Comparison of ENCODE assay signal across 12 mouse cellular contexts in the genomic region with DNA sequence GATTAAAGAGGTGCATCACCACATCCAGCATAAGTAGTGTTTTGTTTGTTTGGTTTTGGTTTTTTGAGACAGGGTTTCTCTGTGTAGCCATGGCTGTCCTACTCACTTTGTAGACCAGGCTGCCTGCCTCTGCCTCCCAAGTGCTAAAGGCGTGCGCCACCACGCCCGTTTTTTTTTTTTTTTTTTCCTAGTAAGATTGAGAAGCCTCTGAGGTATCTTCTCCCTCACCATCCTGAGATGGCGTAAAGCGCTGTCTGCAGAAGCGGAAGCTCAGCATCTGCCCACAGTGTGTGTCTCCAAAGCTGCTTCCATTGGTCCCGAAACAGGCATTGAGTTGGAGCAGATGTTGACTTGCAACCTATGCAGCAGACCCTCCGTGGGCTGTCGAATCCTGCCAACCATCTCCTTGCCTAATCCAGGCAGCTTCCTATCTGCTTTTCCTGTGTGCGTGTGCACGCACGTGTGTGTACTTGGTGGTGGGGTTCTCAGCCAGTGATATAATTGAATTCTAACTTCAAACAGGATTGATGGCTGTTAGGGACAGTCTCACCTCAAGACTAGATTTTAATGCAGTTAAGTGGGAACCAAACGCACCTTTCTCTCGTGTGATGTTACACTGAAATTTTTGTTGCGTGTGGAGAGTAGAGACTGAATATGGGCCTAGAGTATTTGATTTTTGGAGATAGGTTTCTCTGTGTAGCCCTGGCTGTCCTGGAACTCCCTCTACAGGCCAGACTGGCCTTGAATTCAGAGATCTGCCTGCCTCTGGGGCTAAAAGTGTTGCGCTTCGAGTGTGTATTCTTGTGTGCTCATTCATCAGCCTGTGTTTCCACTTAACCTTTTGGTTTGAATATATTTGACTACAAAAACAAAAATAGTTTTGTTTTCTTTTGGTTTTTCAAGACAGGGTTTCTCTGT. TPM values are rescaled to one million over a fixed set of nuclear protein-coding genes. Genes with fewer than 3 reads are reported as not detected.
A peak's percentile ranks its signal among the peaks of the same experiment; 100 is the strongest.
DNase-seq lines count a peak whose midpoint lies in the region; ATAC-seq and TF ChIP-seq lines count a peak whose summit lies in the region.
"Had no signal": no experiment of that assay in that cellular context is flagged by ENCODE, and none has a peak within 500 bp of the region (broad histone marks: within the 10 kb centered on the region; RNA-seq: fewer than 3 reads in every experiment).

No protein-coding gene starts in this region.

- no peak overlapping the region for H3K4me2 ChIP-seq in lung, embryonic 14.5 days
- H3K4me2 ChIP-seq in hindbrain, postnatal 0 days (ENCODE audit: low read depth, low read length), result no peak overlapping the region
- no peak overlapping the region for H3K4me2 ChIP-seq in stomach, postnatal 0 days (replicated peaks; ENCODE audit: low read depth)

- TF ChIP-seq EP300 in stomach, postnatal 0 days (optimal IDR thresholded peaks at IDR 0.05), result no peak

- no peaks in the 10 kb centered on the region for H3K9me3 ChIP-seq in lung, embryonic 14.5 days (ENCODE audit: low read depth, low read length)
- no peaks in the 10 kb centered on the region for H3K9me3 ChIP-seq in hindbrain, postnatal 0 days (ENCODE audit: low read length)
- no peaks in the 10 kb centered on the region for H3K9me3 ChIP-seq in stomach, postnatal 0 days (ENCODE audit: control insufficient read depth, low read length)

- peaks cover 36% of the 10 kb centered on the region for H3K36me3 ChIP-seq in lung, embryonic 14.5 days (ENCODE audit: insufficient read depth)
- peaks cover 11% of the 10 kb centered on the region; the same call in 1 of the 2 replicates for H3K36me3 ChIP-seq in hindbrain, postnatal 0 days (ENCODE audit: insufficient read depth, low read length)
- H3K36me3 ChIP-seq in stomach, postnatal 0 days (ENCODE audit: control insufficient read depth, insufficient read depth, low read length), result peaks cover 7% of the 10 kb centered on the region

- no peak overlapping the region for H3K4me3 ChIP-seq in lung, embryonic 14.5 days (ENCODE audit: low read depth, low read length)
- no peak overlapping the region for H3K4me3 ChIP-seq in hindbrain, postnatal 0 days (ENCODE audit: low read length)
- H3K4me3 ChIP-seq in stomach, postnatal 0 days (ENCODE audit: low read depth, low read length), result no peak overlapping the region

- peak; percentile 35 for ATAC-seq in lung, embryonic 14.5 days (ENCODE audit: insufficient read depth)
- ATAC-seq in hindbrain, postnatal 0 days, result no peak
- ATAC-seq in stomach, postnatal 0 days (ENCODE audit: low FRiP score, low TSS enrichment), result no peak
- ATAC-seq in activated CD4-positive, CD25-positive, alpha-beta regulatory T cell, adult 4 months, result no peak
- ATAC-seq: midbrain, embryonic 16.5 days had no signal

- no peak overlapping the region for H3K27ac ChIP-seq in lung, embryonic 14.5 days (ENCODE audit: low read depth)
- H3K27ac ChIP-seq in hindbrain, postnatal 0 days, result no peak overlapping the region
- no peak overlapping the region for H3K27ac ChIP-seq in stomach, postnatal 0 days (replicated peaks)

- 63% methylated on average over 18 of the region's 18 CpGs for WGBS in lung, embryonic 14.5 days
- 74% methylated on average over 18 of the region's 18 CpGs for WGBS in hindbrain, postnatal 0 days
- 60% methylated on average over 18 of the region's 18 CpGs for WGBS in stomach, postnatal 0 days

- DNase-seq in heart, adult 11 months, result peak; percentile 82
- no peak for DNase-seq in heart, adult 9 months (ENCODE audit: low spot score in 2 of 2)
- no peak for DNase-seq in lung, embryonic 14.5 days
- DNase-seq in lung, postnatal 36 days, result no peak
- DNase-seq in hindbrain, postnatal 0 days (ENCODE audit: low spot score), result peak; percentile 4
- no peak for DNase-seq in stomach, postnatal 0 days (ENCODE audit: low spot score)
- DNase-seq in adipocyte (ENCODE audit: low spot score), result no peak
- DNase-seq: cerebellum, postnatal 25 days; heart, postnatal 14 days; kidney, postnatal 36 days had no signal

- no peaks in the 10 kb centered on the region for H3K4me1 ChIP-seq in lung, embryonic 14.5 days (ENCODE audit: insufficient read depth)
- no peaks in the 10 kb centered on the region for H3K4me1 ChIP-seq in hindbrain, postnatal 0 days (ENCODE audit: insufficient read depth, low read length)
- no peaks in the 10 kb centered on the region for H3K4me1 ChIP-seq in stomach, postnatal 0 days (replicated peaks; ENCODE audit: control insufficient read depth, insufficient read depth)

- no peaks in the 10 kb centered on the region for H3K27me3 ChIP-seq in lung, embryonic 14.5 days (ENCODE audit: insufficient read depth, low read length)
- no peaks in the 10 kb centered on the region for H3K27me3 ChIP-seq in hindbrain, postnatal 0 days (ENCODE audit: insufficient read depth, low read length)
- H3K27me3 ChIP-seq in stomach, postnatal 0 days (ENCODE audit: control insufficient read depth, insufficient read depth, low read length), result no peaks in the 10 kb centered on the region

- H3K9ac ChIP-seq in lung, embryonic 14.5 days, result no peak overlapping the region
- no peak overlapping the region for H3K9ac ChIP-seq in hindbrain, postnatal 0 days (replicated peaks; ENCODE audit: low read length)
- H3K9ac ChIP-seq in stomach, postnatal 0 days (ENCODE audit: low read length), result no peak overlapping the region

- TF ChIP-seq CTCF in lung, embryonic 14.5 days (IDR thresholded peaks at IDR 0.05; ENCODE audit: low read depth), result peak; percentile 31
- no peak for TF ChIP-seq CTCF in hindbrain, postnatal 0 days (IDR thresholded peaks at IDR 0.05; ENCODE audit: low read depth)
- TF ChIP-seq CTCF in stomach, postnatal 0 days (IDR thresholded peaks at IDR 0.05; ENCODE audit: low read depth), result peak; percentile 38

RNA-seq across cellular contexts. Expression of gene Slc25a3, which starts 19.7 kb away (rescaled TPM):
- polyA plus RNA-seq in lung, embryonic 14.5 days (2014; fragmentation: Nextera tagmentation; extraction: Ambion mirVana), result 470 and 474 TPM in 2 replicates
- total RNA-seq in hindbrain, postnatal 0 days (2014; rRNA removed), result 445 and 451 TPM in 2 replicates
- 718 and 736 TPM in 2 replicates for polyA plus RNA-seq in hindbrain, postnatal 0 days (2015; fragmentation: Nextera tagmentation; extraction: Ambion mirVana)
- polyA plus RNA-seq in stomach, postnatal 0 days (2015; fragmentation: Nextera tagmentation; extraction: Ambion mirVana), result 523 and 539 TPM in 2 replicates
- polyA plus RNA-seq in activated CD4-positive, CD25-positive, alpha-beta regulatory T cell, adult 4 months (2017; shearing (Covaris generic)), result 100 to 1,000 TPM; 268 TPM

RNA-seq across cellular contexts. Expression of gene Tmpo, which starts 37.5 kb away (rescaled TPM):
- 317 and 337 TPM in 2 replicates for polyA plus RNA-seq in lung, embryonic 14.5 days (2014; fragmentation: Nextera tagmentation; extraction: Ambion mirVana)
- 102 and 110 TPM in 2 replicates for total RNA-seq in hindbrain, postnatal 0 days (2014; rRNA removed)
- polyA plus RNA-seq in hindbrain, postnatal 0 days (2015; fragmentation: Nextera tagmentation; extraction: Ambion mirVana), result 66.9 and 72.1 TPM in 2 replicates
- polyA plus RNA-seq in stomach, postnatal 0 days (2015; fragmentation: Nextera tagmentation; extraction: Ambion mirVana), result 57.1 and 59.6 TPM in 2 replicates
- polyA plus RNA-seq in activated CD4-positive, CD25-positive, alpha-beta regulatory T cell, adult 4 months (2017; shearing (Covaris generic)), result 10 to 100 TPM; 51.5 to 69.5 TPM

Comparison
In these comparisons a context has a peak if more than half of its experiments do, and no peak if none do; other contexts are left out.
1. DNase-seq: peak in heart, adult 11 months (single experiment) and hindbrain, postnatal 0 days (single experiment); none in heart, adult 9 months (0 of 2), lung, embryonic 14.5 days (single experiment), lung, postnatal 36 days (single experiment), stomach, postnatal 0 days (single experiment) and adipocyte (single experiment).